Mouse (Mus musculus) hindbrain, embryonic 11.5 days (tissue): ENCODE data around the gene Sipa1l2. TPM values are rescaled to one million over a fixed set of nuclear protein-coding genes. Genes with fewer than 3 reads are reported as not detected.

Experiments
- ATAC-seq: fragments of 200-750 bp; cut with Nextera tagmentation; 2 replicates; pipeline ENCODE4 v1.8.0; 2017; ENCODE audit warnings: mild to moderate bottlenecking, moderate TSS enrichment, moderate library complexity; ENCODE audit not compliant: low FRiP score
- DNase-seq: peaks from one replicate; pipeline ENCODE4 v3.0.0-alpha.2; 2015; ENCODE audit warnings: low spot score
- H3K27ac ChIP-seq: fragments of 300-500 bp; sonication (generic); 2 replicates; pipeline ENCODE4 v1.5.1; 2014; ENCODE audit warnings: mild to moderate bottlenecking, low read depth, low read length
- H3K27me3 ChIP-seq: fragments of 300-500 bp; sonication (generic); 2 replicates; pipeline ENCODE4 v1.6.1; 2014; ENCODE audit warnings: mild to moderate bottlenecking, low read length, moderate library complexity, mixed read lengths; ENCODE audit not compliant: control insufficient read depth, insufficient read depth
- H3K36me3 ChIP-seq: fragments of 300-500 bp; sonication (generic); 2 replicates; pipeline ENCODE4 v1.6.1; 2014; ENCODE audit warnings: mild to moderate bottlenecking, low read length, moderate library complexity, mixed read lengths; ENCODE audit not compliant: control insufficient read depth, insufficient read depth
- H3K4me1 ChIP-seq: fragments of 300-500 bp; sonication (generic); replicated peaks from 2 replicates; pipeline ENCODE4 v1.6.1; 2014; ENCODE audit warnings: low read length, mixed read lengths; ENCODE audit not compliant: control insufficient read depth, insufficient read depth
- H3K4me2 ChIP-seq: fragments of 300-500 bp; sonication (generic); replicated peaks from 2 replicates; pipeline ENCODE4 v1.6.1; 2014; ENCODE audit warnings: mild to moderate bottlenecking, low read depth, low read length
- H3K4me3 ChIP-seq: fragments of 300-500 bp; sonication (generic); 2 replicates; pipeline ENCODE4 v1.5.1; 2014; ENCODE audit warnings: low read depth, low read length
- H3K9ac ChIP-seq: fragments of 300-500 bp; sonication (generic); 2 replicates; pipeline ENCODE4 v1.6.1; 2014; ENCODE audit warnings: low read depth, low read length
- H3K9me3 ChIP-seq: fragments of 300-500 bp; sonication (generic); 2 replicates; pipeline ENCODE4 v1.6.1; 2016; ENCODE audit warnings: low read length; ENCODE audit not compliant: control insufficient read depth
- WGBS: fragments of 180-500 bp; shearing (Covaris S2); extraction: QIAGEN DNeasy Blood & Tissue Kit; methylation state at CpG from one replicate; pipeline ENCODE4 v1.1.7; 2014; 5-methylcytosine and 5-hydroxymethylcytosine counted together
- polyA plus RNA-seq: library from polyadenylated mRNA; unstranded; fragments of >200 nt; fragmentation: Nextera tagmentation; extraction: Ambion mirVana; gene quantifications from 2 replicates; pipeline ENCODE4 v1.2.1, GENCODE M21; 2014

Sipa1l2 gene
- polyA plus RNA-seq, 1 experiment from 2014 or later: 12.2 TPM

- no peaks in the 10 kb centered on the region for H3K9me3 ChIP-seq
- DNase-seq: no peak
- no peak overlapping the region for H3K9ac ChIP-seq
- H3K4me2 ChIP-seq: no peak overlapping the region
- H3K27ac ChIP-seq: no peak overlapping the region
- no peaks in the 10 kb centered on the region for H3K36me3 ChIP-seq
- 58% methylated on average over 6 of the region's 6 CpGs for WGBS
- H3K4me1 ChIP-seq: no peaks in the 10 kb centered on the region
- H3K27me3 ChIP-seq: no peaks in the 10 kb centered on the region; the same call in 1 of the 2 replicates
- ATAC-seq: no peak
- no peak overlapping the region for H3K4me3 ChIP-seq
Observed at GRCm38 (mm10) chr8:125449048-125449447, 120.6 kb downstream of the Sipa1l2 start.

GRCm38 (mm10) chr8:125447543-125447942, 122.1 kb downstream of the Sipa1l2 start:
- DNase-seq (no peak), ATAC-seq (no peak)
- no peak overlapping the region for H3K4me3 ChIP-seq
- H3K27me3 ChIP-seq: no peaks in the 10 kb centered on the region; the same call in 1 of the 2 replicates
- no peaks in the 10 kb centered on the region; the same call in 1 of the 2 replicates for H3K4me1 ChIP-seq
- H3K9me3 ChIP-seq: no peaks in the 10 kb centered on the region
- H3K36me3 ChIP-seq: no peaks in the 10 kb centered on the region
- WGBS: 95% methylated on average over 14 of the region's 14 CpGs
- H3K4me2 ChIP-seq: no peak overlapping the region
- no peak overlapping the region for H3K27ac ChIP-seq
- H3K9ac ChIP-seq: no peak overlapping the region

GRCm38 (mm10) chr8:125446236-125446635, 123.4 kb downstream of the Sipa1l2 start:
- Histone ChIP-seq H3K9me3 (no peaks in the 10 kb centered on the region), H3K36me3 (no peaks in the 10 kb centered on the region), H3K27ac (no peak overlapping the region), H3K4me3 (no peak overlapping the region), H3K4me2 (no peak overlapping the region), H3K27me3 (no peaks in the 10 kb centered on the region; the same call in 1 of the 2 replicates), H3K4me1 (no peaks in the 10 kb centered on the region; the same call in 1 of the 2 replicates), H3K9ac (no peak overlapping the region)
- 82% methylated on average over 4 of the region's 4 CpGs for WGBS
- ATAC-seq (no peak), DNase-seq (no peak)

GRCm38 (mm10) chr8:125445225-125445609, 124.4 kb downstream of the Sipa1l2 start:
- DNase-seq (no peak), ATAC-seq (no peak)
- H3K9ac ChIP-seq: no peak overlapping the region
- H3K4me1 ChIP-seq: no peaks in the 10 kb centered on the region; the same call in 1 of the 2 replicates
- no peak overlapping the region for H3K27ac ChIP-seq
- no peaks in the 10 kb centered on the region for H3K9me3 ChIP-seq
- 88% methylated on average over 3 of the region's 3 CpGs for WGBS
- H3K4me3 ChIP-seq: no peak overlapping the region
- no peaks in the 10 kb centered on the region; the same call in 1 of the 2 replicates for H3K27me3 ChIP-seq
- no peak overlapping the region for H3K4me2 ChIP-seq
- H3K36me3 ChIP-seq: no peaks in the 10 kb centered on the region

- ATAC-seq (no peak), DNase-seq (no peak)
- Histone ChIP-seq H3K36me3 (no peaks in the 10 kb centered on the region), H3K9ac (no peak overlapping the region), H3K4me1 (no peaks in the 10 kb centered on the region; the same call in 1 of the 2 replicates), H3K27me3 (no peaks in the 10 kb centered on the region), H3K9me3 (no peaks in the 10 kb centered on the region), H3K4me3 (no peak overlapping the region), H3K4me2 (no peak overlapping the region), H3K27ac (no peak overlapping the region)
- 85% methylated on average over 16 of the region's 16 CpGs for whole genome bisulfite sequencing
Observed at GRCm38 (mm10) chr8:125444457-125445224, 125.0 kb downstream of the Sipa1l2 start.

GRCm38 (mm10) chr8:125435320-125436100, 134.1 kb downstream of the Sipa1l2 start:
- ATAC-seq: no peak
- Histone ChIP-seq H3K9ac (no peak overlapping the region), H3K27me3 (no peaks in the 10 kb centered on the region), H3K9me3 (no peaks in the 10 kb centered on the region), H3K4me3 (no peak overlapping the region), H3K27ac (no peak overlapping the region), H3K36me3 (no peaks in the 10 kb centered on the region), H3K4me2 (no peak overlapping the region), H3K4me1 (0 out of 2 replicates have a peak, but pooled peaks cover 3% of the 10 kb centered on the region)
- DNase-seq: no peak
- 78% methylated on average over 7 of the region's 7 CpGs for WGBS

GRCm38 (mm10) chr8:125434151-125434550, 135.5 kb downstream of the Sipa1l2 start:
- H3K27me3 ChIP-seq: no peaks in the 10 kb centered on the region
- no peaks in the 10 kb centered on the region for H3K36me3 ChIP-seq
- no peak overlapping the region for H3K4me2 ChIP-seq
- 72% methylated on average over 8 of the region's 8 CpGs for WGBS
- no peak overlapping the region for H3K4me3 ChIP-seq
- no peak overlapping the region for H3K9ac ChIP-seq
- H3K4me1 ChIP-seq: peaks cover 8% of the 10 kb centered on the region
- H3K27ac ChIP-seq: no peak overlapping the region
- DNase-seq (no peak), ATAC-seq (no peak)
- no peaks in the 10 kb centered on the region for H3K9me3 ChIP-seq

GRCm38 (mm10) chr8:125431321-125431720, 138.3 kb downstream of the Sipa1l2 start:
- no peak overlapping the region for H3K4me2 ChIP-seq
- ATAC-seq (no peak), DNase-seq (no peak)
- 73% methylated on average over 3 of the region's 3 CpGs for WGBS
- H3K9ac ChIP-seq: no peak overlapping the region
- H3K4me1 ChIP-seq: peaks cover 8% of the 10 kb centered on the region
- no peaks in the 10 kb centered on the region for H3K9me3 ChIP-seq
- no peaks in the 10 kb centered on the region for H3K27me3 ChIP-seq
- no peaks in the 10 kb centered on the region; the same call in 1 of the 2 replicates for H3K36me3 ChIP-seq
- no peak overlapping the region for H3K27ac ChIP-seq
- H3K4me3 ChIP-seq: no peak overlapping the region
